Mouse (Mus musculus) central nervous system, embryonic 14 days (tissue): ENCODE data around the gene Ube2j2. TPM values are rescaled to one million over a fixed set of nuclear protein-coding genes. Genes with fewer than 3 reads are reported as not detected.

Source experiments
- polyA plus RNA-seq: library from polyadenylated mRNA; depleted of rRNA; stranded (reverse); fragments of >200 nt; gene quantifications from 2 replicates; pipeline ENCODE4 v1.2.3, GENCODE M21; 2012; rRNA removed

Gene Ube2j2
- 117 and 126 TPM in 2 replicates for polyA plus RNA-seq

DNA sequence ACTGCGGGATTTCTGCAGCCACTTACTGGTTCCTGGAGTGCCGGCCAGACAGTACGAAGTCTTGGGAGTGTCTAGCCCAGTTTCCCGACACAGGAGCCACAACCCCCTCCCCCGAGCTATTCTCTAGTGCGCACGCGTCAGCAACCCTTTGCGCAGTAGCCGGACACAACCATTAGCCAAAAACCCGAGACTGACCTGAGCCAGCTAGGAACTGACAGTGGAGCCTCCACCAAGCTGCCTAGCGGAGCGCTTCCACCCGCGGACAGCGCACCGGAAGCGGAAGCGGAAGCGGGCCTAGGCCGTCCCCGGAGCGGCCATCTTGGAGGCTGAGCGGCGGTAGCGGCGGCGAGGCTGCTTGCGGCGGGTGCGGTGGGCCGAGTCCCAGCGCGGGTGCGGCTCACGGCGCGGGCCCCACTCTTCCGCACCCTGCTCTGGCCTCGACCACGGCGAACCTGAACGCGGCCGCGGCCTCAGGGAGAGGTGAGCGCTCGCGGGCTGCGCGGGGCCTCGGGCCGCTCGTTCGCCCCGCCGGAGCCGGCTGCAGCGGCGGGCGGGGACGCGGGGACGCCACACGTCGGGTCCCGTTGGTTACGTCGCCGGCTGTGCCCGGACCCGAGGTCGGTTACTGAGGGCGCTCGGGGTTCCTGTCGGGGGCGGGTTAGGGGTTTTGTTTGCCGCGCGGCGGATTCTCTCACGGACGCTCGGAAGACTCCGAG is at the start of gene Ube2j2:
TSS of gene Ube2j2 (plus strand) at position 298 of the 716 bp plus-strand sequence.

DNA sequence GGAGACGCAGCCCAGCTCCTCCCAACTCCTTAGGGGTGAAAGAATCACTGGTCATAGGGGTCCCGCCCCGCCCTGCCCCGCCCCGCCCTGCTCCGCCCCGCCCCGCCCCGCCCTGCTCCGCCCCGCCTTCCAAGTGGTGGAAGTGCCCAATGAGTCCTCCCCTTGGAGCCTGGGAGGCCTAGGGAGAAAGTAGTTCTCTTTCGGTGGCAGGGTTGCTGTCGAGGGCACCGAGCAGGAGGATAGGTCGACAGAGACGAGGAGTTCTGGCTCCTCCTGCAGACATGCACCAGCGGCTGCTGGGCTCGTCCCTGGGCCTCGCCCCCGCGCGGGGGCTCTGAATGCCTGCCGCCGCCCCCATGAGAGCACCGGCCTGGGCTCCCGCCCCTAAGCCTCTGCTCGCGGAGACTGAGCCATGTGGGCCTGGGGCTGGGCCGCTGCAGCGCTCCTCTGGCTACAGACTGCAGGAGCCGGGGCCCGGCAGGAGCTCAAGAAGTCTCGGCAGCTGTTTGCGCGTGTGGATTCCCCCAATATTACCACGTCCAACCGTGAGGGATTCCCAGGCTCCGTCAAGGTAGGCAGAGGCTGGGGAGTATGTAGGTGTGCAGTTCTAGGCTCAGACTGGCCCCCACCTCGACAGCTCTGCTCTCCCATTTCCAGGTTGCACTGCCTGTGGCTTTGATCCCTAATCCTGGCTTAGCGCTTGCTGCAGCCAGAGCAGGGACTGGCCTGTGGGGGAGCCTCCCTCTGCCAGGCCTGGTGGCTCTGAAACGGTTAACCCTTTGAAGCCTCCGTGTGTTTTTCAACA is 18.7 kb downstream of the Ube2j2 start, which contains the start of gene C1qtnf12:
TSS of gene C1qtnf12 (plus strand) at position 152 of the 805 bp plus-strand sequence.

DNA sequence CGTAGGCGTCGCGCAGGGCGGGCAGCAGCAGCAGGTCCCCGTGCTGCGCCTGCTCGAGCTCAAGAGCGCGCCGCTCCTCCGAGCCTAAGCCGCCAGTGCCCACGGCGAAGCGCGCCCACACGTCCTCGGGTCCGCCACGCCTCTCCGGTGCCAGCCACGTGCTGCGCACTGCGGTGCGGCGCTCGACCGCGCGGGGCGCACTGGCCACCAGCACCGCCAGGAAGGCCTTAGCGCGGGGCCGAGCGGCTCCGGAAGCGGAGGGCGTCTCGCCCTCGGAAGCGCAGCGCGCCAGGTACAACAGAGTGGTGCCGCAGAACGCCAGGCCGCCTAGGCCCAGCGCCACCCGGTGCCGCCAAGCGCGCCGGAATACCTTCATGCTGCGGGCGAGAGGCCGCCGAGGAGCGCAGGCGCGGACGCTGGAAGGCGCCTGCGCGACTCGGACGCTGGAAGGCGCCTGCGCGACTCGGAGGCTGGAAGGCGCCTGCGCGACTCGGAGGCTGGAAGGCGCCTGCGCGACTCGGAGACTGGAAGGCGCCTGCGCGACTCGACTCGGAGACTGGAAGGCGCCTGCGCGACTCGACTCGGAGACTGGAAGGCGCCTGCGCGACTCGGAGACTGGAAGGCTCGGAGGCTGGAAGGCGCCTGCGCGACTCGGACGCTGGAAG is 48.7 kb downstream of the Ube2j2 start, which contains the start of the genes B3galt6 and Sdf4:
TSS of gene B3galt6 (minus strand) at position 409 of the 665 bp plus-strand sequence.
TSS of gene Sdf4 (plus strand) at position 632 of the 665 bp plus-strand sequence.

Other genes starting within 250 kb of the Ube2j2 start
- gene Fndc10, start 249.5 kb upstream of the Ube2j2 start, polyA plus RNA-seq, result 22.4 and 26.6 TPM in 2 replicates
- gene Ssu72, start 239.0 kb upstream of the Ube2j2 start, polyA plus RNA-seq, result 122 and 133 TPM in 2 replicates
- gene Tmem240, start 209.0 kb upstream of the Ube2j2 start, polyA plus RNA-seq, result 26.3 and 28.4 TPM in 2 replicates
- gene Atad3a, start 182.7 kb upstream of the Ube2j2 start, polyA plus RNA-seq, result 107 TPM in 2 replicates
- 18.5 and 19.0 TPM in 2 replicates for gene Vwa1, start 169.1 kb upstream of the Ube2j2 start, polyA plus RNA-seq
- 0.98 and 1.3 TPM in 2 replicates for gene Tmem88b, start 158.0 kb upstream of the Ube2j2 start, polyA plus RNA-seq
- 0.06 TPM in 1 of 2 replicates, not detected in the other for gene Ankrd65, start 153.4 kb upstream of the Ube2j2 start, polyA plus RNA-seq
- 121 and 130 TPM in 2 replicates for gene Mrpl20, start 141.0 kb upstream of the Ube2j2 start, polyA plus RNA-seq
- 221 and 226 TPM in 2 replicates for gene Ccnl2, start 131.3 kb upstream of the Ube2j2 start, polyA plus RNA-seq
- gene Aurkaip1, start 112.6 kb upstream of the Ube2j2 start, polyA plus RNA-seq, result 107 and 111 TPM in 2 replicates
- 46.6 and 77.3 TPM in 2 replicates for gene Mxra8, start 104.2 kb upstream of the Ube2j2 start, polyA plus RNA-seq
- 149 and 150 TPM in 2 replicates for gene Dvl1, start 96.4 kb upstream of the Ube2j2 start, polyA plus RNA-seq
- gene Tas1r3, start 80.5 kb upstream of the Ube2j2 start, polyA plus RNA-seq, result 0.53 and 0.79 TPM in 2 replicates
- gene Cptp, start 74.4 kb upstream of the Ube2j2 start, polyA plus RNA-seq, result 20.1 and 21.9 TPM in 2 replicates
- 67.9 and 76.2 TPM in 2 replicates for gene Ints11, start 74.3 kb upstream of the Ube2j2 start, polyA plus RNA-seq
- 87.2 and 88.3 TPM in 2 replicates for gene Pusl1, start 52.0 kb upstream of the Ube2j2 start, polyA plus RNA-seq
- 101 and 108 TPM in 2 replicates for gene Acap3, start 52.0 kb upstream of the Ube2j2 start, polyA plus RNA-seq
- 9.6 and 14.8 TPM in 2 replicates for gene C1qtnf12, start 18.5 kb downstream of the Ube2j2 start, polyA plus RNA-seq
- 15.3 and 15.5 TPM in 2 replicates for gene B3galt6, start 48.8 kb downstream of the Ube2j2 start, polyA plus RNA-seq
- gene Sdf4, start 49.0 kb downstream of the Ube2j2 start, polyA plus RNA-seq, result 57.2 and 69.7 TPM in 2 replicates
- gene Tnfrsf4, start 70.0 kb downstream of the Ube2j2 start, polyA plus RNA-seq, result 3.8 and 3.9 TPM in 2 replicates
- 0.29 and 0.54 TPM in 2 replicates for gene Tnfrsf18, start 82.3 kb downstream of the Ube2j2 start, polyA plus RNA-seq
- 0.05 and 0.55 TPM in 2 replicates for gene Ttll10, start 115.6 kb downstream of the Ube2j2 start, polyA plus RNA-seq
- gene 9430015G10Rik, start 166.2 kb downstream of the Ube2j2 start, polyA plus RNA-seq, result 62.6 and 67.3 TPM in 2 replicates
- gene Rnf223, start 186.7 kb downstream of the Ube2j2 start, polyA plus RNA-seq, result 2.3 and 3.0 TPM in 2 replicates